Mouse (Mus musculus) midbrain, postnatal 0 days (tissue): ENCODE measurements around the gene Tex33. TPM values are rescaled to one million over a fixed set of nuclear protein-coding genes. Genes with fewer than 3 reads are reported as not detected.

Experiments used
- ATAC-seq: fragments of 200-750 bp; cut with Nextera tagmentation; 2 replicates; pipeline ENCODE4 v1.8.0; 2017; ENCODE audit warnings: moderate number of reproducible peaks, mild to moderate bottlenecking, moderate TSS enrichment, moderate library complexity; ENCODE audit not compliant: low FRiP score
- DNase-seq: peaks from one replicate; pipeline ENCODE4 v3.0.0-alpha.2; 2015; ENCODE audit warnings: low spot score
- H3K27ac ChIP-seq: fragments of 300-500 bp; sonication (generic); 2 replicates; pipeline ENCODE4 v1.5.1; 2014; ENCODE audit warnings: low read depth, mild to moderate bottlenecking, low read length, mixed read lengths
- H3K27me3 ChIP-seq: fragments of 300-500 bp; sonication (generic); 2 replicates; pipeline ENCODE4 v1.6.1; 2014; ENCODE audit warnings: low read length, control low read depth, mixed read lengths; ENCODE audit not compliant: insufficient read depth
- H3K36me3 ChIP-seq: fragments of 300-500 bp; sonication (generic); 2 replicates; pipeline ENCODE4 v1.6.1; 2014; ENCODE audit warnings: low read length, control low read depth, mixed read lengths; ENCODE audit not compliant: insufficient read depth
- H3K4me1 ChIP-seq: fragments of 300-500 bp; sonication (generic); 2 replicates; pipeline ENCODE4 v1.6.1; 2014; ENCODE audit warnings: mild to moderate bottlenecking, control low read depth, antibody characterized with exemption, low read length, mixed read lengths; ENCODE audit not compliant: insufficient read depth
- H3K4me2 ChIP-seq: fragments of 300-500 bp; sonication (generic); 2 replicates; pipeline ENCODE4 v1.6.1; 2014; ENCODE audit warnings: low read depth, mild to moderate bottlenecking, low read length, mixed read lengths; ENCODE audit not compliant: poor library complexity, severe bottlenecking
- H3K4me3 ChIP-seq: fragments of 300-500 bp; sonication (generic); 2 replicates; pipeline ENCODE4 v1.5.1; 2014; ENCODE audit warnings: low read depth, mild to moderate bottlenecking, low read length, moderate library complexity
- H3K9ac ChIP-seq: fragments of 300-500 bp; sonication (generic); replicated peaks from 2 replicates; pipeline ENCODE4 v1.6.1; 2014; ENCODE audit warnings: mild to moderate bottlenecking, low read length, moderate library complexity, mixed read lengths; ENCODE audit not compliant: poor library complexity, severe bottlenecking
- H3K9me3 ChIP-seq: fragments of 300-500 bp; sonication (generic); 2 replicates; pipeline ENCODE4 v1.6.1; 2016; ENCODE audit warnings: low read length, control low read depth
- CTCF ChIP-seq: IDR thresholded peaks from 2 replicates; pipeline ENCODE4 v1.5.1; 2016; ENCODE audit warnings: antibody characterized with exemption, mild to moderate bottlenecking
- WGBS: fragments of 180-500 bp; shearing (Covaris S2); extraction: QIAGEN DNeasy Blood & Tissue Kit; methylation state at CpG from one replicate; pipeline ENCODE4 v1.1.7; 2014; 5-methylcytosine and 5-hydroxymethylcytosine counted together
- polyA plus RNA-seq: library from polyadenylated mRNA; unstranded; fragments of >200 nt; fragmentation: Nextera tagmentation; extraction: Ambion mirVana; gene quantifications from 2 replicates; pipeline ENCODE4 v1.2.1, GENCODE M21; 2015
- total RNA-seq: library from RNA; depleted of rRNA; stranded (reverse); fragments of >200 nt; gene quantifications from 2 replicates; pipeline ENCODE4 v1.2.3, GENCODE M21; 2014

Tex33 gene
- total and polyA plus RNA-seq, 2 experiments from 2014 or later: 0.16 TPM; not detected in 1

DNA sequence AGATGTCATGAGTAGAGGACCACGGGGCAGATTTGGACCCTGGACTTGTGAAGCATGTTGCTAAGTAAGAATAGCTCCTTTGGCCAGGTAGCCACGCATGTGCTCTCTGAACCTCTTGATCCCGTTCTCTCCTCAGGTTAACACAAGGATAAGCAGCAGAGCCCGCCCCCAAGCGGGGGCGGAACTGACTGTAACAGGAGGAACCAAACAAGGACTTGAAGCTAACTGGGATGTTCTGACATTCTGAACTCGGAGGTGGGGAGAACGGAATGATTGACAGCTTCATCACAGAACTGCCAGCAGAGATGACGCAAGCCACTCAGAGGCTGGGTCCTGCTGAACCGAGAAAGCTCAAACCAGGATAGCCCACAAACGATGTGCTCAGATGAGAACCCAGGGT is 28.8 kb upstream of the Tex33 start:
- no peak for ATAC-seq
- Histone ChIP-seq H3K9ac (no peak overlapping the region), H3K4me1 (peaks cover 2% of the 10 kb centered on the region; the same call in 1 of the 2 replicates), H3K4me2 (no peak overlapping the region), H3K27me3 (no peaks in the 10 kb centered on the region), H3K36me3 (no peaks in the 10 kb centered on the region), H3K4me3 (no peak overlapping the region), H3K9me3 (no peaks in the 10 kb centered on the region), H3K27ac (no peak overlapping the region)
- TF ChIP-seq CTCF: no peak
- no peak for DNase-seq
- 28% methylated on average over 11 of the region's 11 CpGs for WGBS

- Histone ChIP-seq H3K36me3 (no peaks in the 10 kb centered on the region), H3K4me1 (no peaks in the 10 kb centered on the region), H3K27ac (no peak overlapping the region), H3K27me3 (no peaks in the 10 kb centered on the region), H3K4me3 (no peak overlapping the region), H3K9me3 (no peaks in the 10 kb centered on the region), H3K4me2 (peak overlapping the region; percentile 20), H3K9ac (no peak overlapping the region)
- DNase-seq: peak; percentile 90
- ATAC-seq: 0 out of 2 replicates have a peak, but pooled peaks have one; percentile 49
- 13% methylated on average over 16 of the region's 16 CpGs for WGBS
- peak; percentile 92 for TF ChIP-seq CTCF
These were observed 26.6 kb upstream of the Tex33 start for GRCm38 (mm10) chr15:78422046-78422956.

GRCm38 (mm10) chr15:78420395-78420794 is 24.7 kb upstream of the Tex33 start:
- no peak for DNase-seq
- TF ChIP-seq CTCF: no peak
- Histone ChIP-seq H3K27me3 (no peaks in the 10 kb centered on the region), H3K4me2 (no peak overlapping the region), H3K9me3 (no peaks in the 10 kb centered on the region), H3K4me1 (no peaks in the 10 kb centered on the region), H3K4me3 (no peak overlapping the region), H3K27ac (no peak overlapping the region), H3K36me3 (no peaks in the 10 kb centered on the region), H3K9ac (no peak overlapping the region)
- 90% methylated on average over 13 of the region's 13 CpGs for WGBS
- no peak for ATAC-seq

DNA sequence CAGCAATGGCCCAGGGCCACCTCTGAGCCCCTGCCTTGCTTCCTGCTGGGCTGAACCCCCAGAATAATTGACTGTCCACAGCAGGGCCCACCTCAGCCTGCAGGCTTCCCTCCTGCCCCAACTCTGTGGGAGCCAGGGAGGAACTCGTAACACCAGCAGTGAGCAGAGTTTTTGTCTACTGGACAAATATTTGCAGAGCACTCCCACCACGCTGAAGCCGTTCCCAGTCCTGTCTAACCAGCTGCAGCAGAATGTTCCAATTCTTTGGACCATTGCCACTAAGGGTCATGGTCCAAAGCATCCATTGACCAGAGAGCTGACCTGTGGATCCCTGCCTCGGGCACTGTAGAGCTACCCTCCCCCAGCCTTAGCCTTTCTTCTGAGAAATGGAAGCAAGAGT is 21.2 kb upstream of the Tex33 start:
- ATAC-seq (no peak), DNase-seq (no peak)
- WGBS: 13% methylated on average over 4 of the region's 4 CpGs
- H3K4me3 ChIP-seq: no peak overlapping the region
- H3K9me3 ChIP-seq: no peaks in the 10 kb centered on the region
- H3K36me3 ChIP-seq: no peaks in the 10 kb centered on the region
- no peak for TF ChIP-seq CTCF
- H3K9ac ChIP-seq: no peak overlapping the region
- H3K27me3 ChIP-seq: no peaks in the 10 kb centered on the region
- no peak overlapping the region for H3K4me2 ChIP-seq
- no peak overlapping the region for H3K27ac ChIP-seq
- no peaks in the 10 kb centered on the region for H3K4me1 ChIP-seq

DNA sequence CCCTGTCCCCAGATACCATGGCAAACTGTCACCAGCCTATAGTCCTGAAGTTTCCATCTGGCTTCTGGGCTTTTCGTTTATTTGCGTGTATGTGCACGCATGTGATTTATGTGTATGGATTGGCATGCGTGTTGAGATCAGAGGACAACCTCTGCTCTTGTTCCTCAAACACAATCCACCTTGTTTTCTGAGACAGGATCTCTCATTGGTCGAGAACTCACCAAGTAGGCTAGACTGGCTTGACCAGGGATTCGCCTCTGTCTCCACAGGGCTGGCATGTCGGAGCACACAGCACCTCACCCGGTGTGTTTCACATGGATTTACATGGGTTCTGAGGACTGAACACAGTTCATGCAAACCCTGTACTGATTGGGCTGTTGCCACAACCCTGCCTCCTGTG is 18.4 kb upstream of the Tex33 start:
- H3K9ac ChIP-seq: no peak overlapping the region
- H3K36me3 ChIP-seq: peaks cover 3% of the 10 kb centered on the region; the same call in 1 of the 2 replicates
- no peak overlapping the region for H3K27ac ChIP-seq
- no peak for ATAC-seq
- H3K4me2 ChIP-seq: no peak overlapping the region
- no peak for DNase-seq
- peaks cover 10% of the 10 kb centered on the region; the same call in 1 of the 2 replicates for H3K27me3 ChIP-seq
- H3K9me3 ChIP-seq: no peaks in the 10 kb centered on the region
- no peak for TF ChIP-seq CTCF
- H3K4me1 ChIP-seq: peaks cover 4% of the 10 kb centered on the region; the same call in 1 of the 2 replicates
- WGBS: 93% methylated on average over 8 of the region's 8 CpGs
- no peak overlapping the region for H3K4me3 ChIP-seq

- no peak for DNase-seq
- WGBS: 33% methylated on average over 1 of the region's 1 CpGs
- Histone ChIP-seq H3K4me3 (no peak overlapping the region), H3K4me2 (no peak overlapping the region), H3K27ac (no peak overlapping the region), H3K9me3 (no peaks in the 10 kb centered on the region), H3K4me1 (peaks cover 4% of the 10 kb centered on the region; the same call in 1 of the 2 replicates), H3K9ac (no peak overlapping the region), H3K27me3 (peaks cover 14% of the 10 kb centered on the region; the same call in 1 of the 2 replicates), H3K36me3 (peaks cover 3% of the 10 kb centered on the region; the same call in 1 of the 2 replicates)
- no peak for ATAC-seq
- TF ChIP-seq CTCF: no peak
These were observed 18.0 kb upstream of the Tex33 start for GRCm38 (mm10) chr15:78413719-78414117.
